Mouse (Mus musculus): ENCODE data around the gene Ncoa5. TPM values are rescaled to one million over a fixed set of nuclear protein-coding genes. Genes with fewer than 3 reads are reported as not detected.

Ncoa5 gene
- polyA plus RNA-seq, 1 experiment, result 19.6 TPM

DNA sequence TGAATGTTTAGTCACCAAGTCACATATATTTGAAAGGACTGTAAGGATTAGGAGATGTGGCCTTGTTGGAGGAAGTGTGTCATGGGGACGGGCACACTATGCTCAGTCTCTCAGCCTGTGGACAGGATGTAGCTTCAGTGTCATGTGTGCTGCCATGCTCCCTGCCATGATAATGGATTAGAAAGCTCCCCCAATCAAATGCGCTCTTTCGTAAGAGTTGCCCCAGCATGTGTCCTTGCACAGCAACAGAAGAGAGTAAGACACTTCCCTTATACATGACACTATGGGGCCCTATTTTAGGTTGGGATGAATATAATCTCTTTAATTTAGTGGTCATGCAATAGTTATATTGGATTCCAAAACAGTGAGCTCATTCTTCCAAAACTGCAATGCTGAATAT is 14.2 kb downstream of the Ncoa5 start:
- no peaks in the 10 kb centered on the region for H3K27me3 ChIP-seq (replicated peaks)
- peaks cover 20% of the 10 kb centered on the region for H3K4me1 ChIP-seq
- H3K4me3 ChIP-seq (replicated peaks), result no peak overlapping the region
- no peak for TF ChIP-seq FLI1 (IDR thresholded peaks at IDR 0.05; ENCODE audit: low read length)
- no peak for TF ChIP-seq GATA1 (IDR thresholded peaks at IDR 0.05; ENCODE audit: borderline replicate concordance, low read length)
- H3K9me3 ChIP-seq, result no peaks in the 10 kb centered on the region
- H3K36me3 ChIP-seq (replicated peaks; ENCODE audit: low read length), result peaks cover 46% of the 10 kb centered on the region

- peaks cover 59% of the 10 kb centered on the region for H3K36me3 ChIP-seq (replicated peaks; ENCODE audit: low read length)
- no peaks in the 10 kb centered on the region for H3K9me3 ChIP-seq
- TF ChIP-seq FLI1 (IDR thresholded peaks at IDR 0.05; ENCODE audit: low read length) (no peak), GATA1 (IDR thresholded peaks at IDR 0.05; ENCODE audit: borderline replicate concordance, low read length) (no peak)
- no peaks in the 10 kb centered on the region for H3K27me3 ChIP-seq (replicated peaks)
- H3K4me1 ChIP-seq, result peaks cover 26% of the 10 kb centered on the region
- no peak overlapping the region for H3K4me3 ChIP-seq (replicated peaks)
Observed at GRCm38 (mm10) chr2:165014935-165015334, 19.7 kb downstream of the Ncoa5 start.

- TF ChIP-seq GATA1 (IDR thresholded peaks at IDR 0.05; ENCODE audit: borderline replicate concordance, low read length) (no peak), FLI1 (IDR thresholded peaks at IDR 0.05; ENCODE audit: low read length) (no peak)
- H3K27me3 ChIP-seq (replicated peaks), result no peaks in the 10 kb centered on the region
- H3K4me1 ChIP-seq, result peaks cover 12% of the 10 kb centered on the region
- no peak overlapping the region for H3K4me3 ChIP-seq (replicated peaks)
- H3K9me3 ChIP-seq, result no peaks in the 10 kb centered on the region
- peaks cover 82% of the 10 kb centered on the region for H3K36me3 ChIP-seq (replicated peaks; ENCODE audit: low read length)
Observed at GRCm38 (mm10) chr2:165010351-165010750, 24.3 kb downstream of the Ncoa5 start.

DNA sequence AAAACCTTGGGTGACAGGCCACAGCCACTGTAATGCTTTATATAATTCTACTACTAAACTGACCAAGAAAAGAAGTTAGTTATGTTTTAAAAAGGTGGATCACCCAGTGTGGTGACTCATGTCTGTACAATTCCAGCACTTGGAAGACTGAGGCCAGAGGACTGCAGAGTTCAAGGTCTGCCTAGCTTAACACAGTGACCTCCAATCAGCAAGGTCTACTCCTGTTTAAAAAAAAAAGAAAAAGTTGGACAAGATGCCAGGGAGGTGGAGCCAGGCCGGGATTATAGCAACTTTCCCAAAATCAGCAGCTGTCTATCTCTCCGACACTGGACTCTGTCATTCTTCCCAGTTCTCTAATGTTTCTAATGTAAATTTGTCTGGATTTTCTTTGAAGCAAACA is 25.1 kb downstream of the Ncoa5 start:
- Histone ChIP-seq H3K4me1 (peaks cover 4% of the 10 kb centered on the region), H3K4me3 (replicated peaks) (no peak overlapping the region), H3K27me3 (replicated peaks) (no peaks in the 10 kb centered on the region), H3K36me3 (replicated peaks; ENCODE audit: low read length) (peaks cover 89% of the 10 kb centered on the region), H3K9me3 (no peaks in the 10 kb centered on the region)
- no peak for TF ChIP-seq GATA1 (IDR thresholded peaks at IDR 0.05; ENCODE audit: borderline replicate concordance, low read length)
- no peak for TF ChIP-seq FLI1 (IDR thresholded peaks at IDR 0.05; ENCODE audit: low read length)

GRCm38 (mm10) chr2:165009161-165009560 is 25.5 kb downstream of the Ncoa5 start:
- no peaks in the 10 kb centered on the region for H3K27me3 ChIP-seq (replicated peaks)
- peaks cover 91% of the 10 kb centered on the region for H3K36me3 ChIP-seq (replicated peaks; ENCODE audit: low read length)
- no peaks in the 10 kb centered on the region for H3K9me3 ChIP-seq
- no peak overlapping the region for H3K4me3 ChIP-seq (replicated peaks)
- no peak for TF ChIP-seq GATA1 (IDR thresholded peaks at IDR 0.05; ENCODE audit: borderline replicate concordance, low read length)
- no peak for TF ChIP-seq FLI1 (IDR thresholded peaks at IDR 0.05; ENCODE audit: low read length)
- H3K4me1 ChIP-seq, result no peaks in the 10 kb centered on the region

DNA sequence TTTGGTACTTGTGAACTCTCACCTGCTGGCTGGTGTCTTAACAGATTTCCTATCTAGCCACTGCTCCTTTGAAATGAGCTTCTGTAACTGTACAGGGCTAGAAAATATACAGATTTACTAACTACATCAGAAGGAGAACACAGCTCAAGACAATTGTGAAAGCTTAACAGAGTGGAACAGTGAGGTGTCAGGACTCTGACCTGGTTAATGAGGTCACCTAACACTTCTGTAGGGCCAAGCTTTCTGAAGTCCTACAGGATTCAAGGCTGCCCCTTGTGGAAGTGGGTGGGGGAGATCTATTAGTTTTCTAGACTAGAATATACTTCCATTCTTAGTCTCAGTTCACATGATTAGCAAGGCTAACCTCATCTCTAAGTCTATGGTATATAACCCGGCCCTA is 26.7 kb downstream of the Ncoa5 start:
- H3K4me1 ChIP-seq, result no peaks in the 10 kb centered on the region
- H3K36me3 ChIP-seq (replicated peaks; ENCODE audit: low read length), result peaks cover 98% of the 10 kb centered on the region
- no peak overlapping the region for H3K4me3 ChIP-seq (replicated peaks)
- no peaks in the 10 kb centered on the region for H3K9me3 ChIP-seq
- TF ChIP-seq FLI1 (IDR thresholded peaks at IDR 0.05; ENCODE audit: low read length) (no peak), GATA1 (IDR thresholded peaks at IDR 0.05; ENCODE audit: borderline replicate concordance, low read length) (no peak)
- no peaks in the 10 kb centered on the region for H3K27me3 ChIP-seq (replicated peaks)

DNA sequence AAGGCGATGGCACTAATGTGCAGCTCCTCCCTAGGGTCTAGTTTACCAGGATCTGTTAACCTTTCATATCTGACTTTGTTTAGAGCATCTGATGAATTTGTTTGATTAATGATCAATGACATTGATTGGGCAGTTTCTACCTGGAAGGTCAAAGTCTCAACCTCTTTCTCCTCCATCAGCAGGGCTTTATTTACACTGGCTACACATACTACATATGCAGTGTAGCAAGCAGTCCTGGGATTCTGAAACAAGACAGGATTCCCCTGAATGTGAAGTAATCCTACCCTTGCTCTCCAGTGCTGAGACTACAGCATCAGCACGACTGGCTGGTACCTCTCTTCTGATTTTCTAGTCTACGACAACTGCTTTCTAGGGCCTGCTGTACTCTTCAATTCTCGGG is 27.9 kb downstream of the Ncoa5 start:
- TF ChIP-seq FLI1 (IDR thresholded peaks at IDR 0.05; ENCODE audit: low read length) (no peak), GATA1 (IDR thresholded peaks at IDR 0.05; ENCODE audit: borderline replicate concordance, low read length) (no peak)
- Histone ChIP-seq H3K9me3 (no peaks in the 10 kb centered on the region), H3K27me3 (replicated peaks) (no peaks in the 10 kb centered on the region), H3K4me3 (replicated peaks) (no peak overlapping the region), H3K4me1 (no peaks in the 10 kb centered on the region), H3K36me3 (replicated peaks; ENCODE audit: low read length) (peaks cover 99% of the 10 kb centered on the region)

DNA sequence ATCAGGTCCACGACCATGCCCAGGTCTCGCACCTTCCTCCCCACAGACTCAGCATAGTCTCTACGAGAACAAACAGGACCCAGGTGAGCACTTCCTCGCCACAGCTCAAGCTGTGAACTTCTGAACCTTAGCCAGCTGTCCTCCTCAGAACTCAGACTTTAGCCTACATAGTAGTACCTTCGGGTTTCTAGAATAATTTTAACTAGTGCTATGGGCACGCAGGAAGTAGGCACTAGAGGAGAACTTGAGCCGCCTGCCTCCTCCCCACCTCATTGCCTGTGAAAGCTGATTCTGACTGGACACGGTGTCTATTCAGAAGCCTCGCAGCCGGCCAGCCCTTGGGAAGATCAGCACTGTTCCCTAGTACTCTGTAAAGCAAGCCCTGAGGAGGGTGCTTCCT is 30.4 kb downstream of the Ncoa5 start:
- H3K36me3 ChIP-seq (replicated peaks; ENCODE audit: low read length), result peaks cover 100% of the 10 kb centered on the region
- peaks cover 2% of the 10 kb centered on the region for H3K27me3 ChIP-seq (replicated peaks)
- no peak for TF ChIP-seq GATA1 (IDR thresholded peaks at IDR 0.05; ENCODE audit: borderline replicate concordance, low read length)
- TF ChIP-seq FLI1 (IDR thresholded peaks at IDR 0.05; ENCODE audit: low read length), result no peak
- no peaks in the 10 kb centered on the region for H3K9me3 ChIP-seq
- H3K4me1 ChIP-seq, result no peaks in the 10 kb centered on the region
- no peak overlapping the region for H3K4me3 ChIP-seq (replicated peaks)

- H3K9me3 ChIP-seq, result no peaks in the 10 kb centered on the region
- H3K4me1 ChIP-seq, result peaks cover 8% of the 10 kb centered on the region
- H3K4me3 ChIP-seq (replicated peaks), result no peak overlapping the region
- peaks cover 12% of the 10 kb centered on the region for H3K27me3 ChIP-seq (replicated peaks)
- no peak for TF ChIP-seq FLI1 (IDR thresholded peaks at IDR 0.05; ENCODE audit: low read length)
- peaks cover 96% of the 10 kb centered on the region for H3K36me3 ChIP-seq (replicated peaks; ENCODE audit: low read length)
Observed at GRCm38 (mm10) chr2:165003108-165003507, 31.6 kb downstream of the Ncoa5 start.

GRCm38 (mm10) chr2:165001958-165002357 is 32.7 kb downstream of the Ncoa5 start:
- Histone ChIP-seq H3K36me3 (replicated peaks; ENCODE audit: low read length) (peaks cover 84% of the 10 kb centered on the region), H3K9me3 (no peaks in the 10 kb centered on the region), H3K27me3 (replicated peaks) (peaks cover 23% of the 10 kb centered on the region), H3K4me1 (peaks cover 18% of the 10 kb centered on the region), H3K4me3 (replicated peaks) (no peak overlapping the region)
- no peak for TF ChIP-seq GATA1 (IDR thresholded peaks at IDR 0.05; ENCODE audit: borderline replicate concordance, low read length)
- TF ChIP-seq FLI1 (IDR thresholded peaks at IDR 0.05; ENCODE audit: low read length), result no peak
